Mouse (Mus musculus) frontal cortex, postnatal 36 days (tissue): ENCODE measurements around the gene Ephb2.

Source experiments
- DNase-seq, 2 experiments: peaks; one replicate each; pipeline ENCODE4 v3.0.0; 2022; ENCODE audit warnings: low spot score in 2 of 2

Gene Ephb2

DNA sequence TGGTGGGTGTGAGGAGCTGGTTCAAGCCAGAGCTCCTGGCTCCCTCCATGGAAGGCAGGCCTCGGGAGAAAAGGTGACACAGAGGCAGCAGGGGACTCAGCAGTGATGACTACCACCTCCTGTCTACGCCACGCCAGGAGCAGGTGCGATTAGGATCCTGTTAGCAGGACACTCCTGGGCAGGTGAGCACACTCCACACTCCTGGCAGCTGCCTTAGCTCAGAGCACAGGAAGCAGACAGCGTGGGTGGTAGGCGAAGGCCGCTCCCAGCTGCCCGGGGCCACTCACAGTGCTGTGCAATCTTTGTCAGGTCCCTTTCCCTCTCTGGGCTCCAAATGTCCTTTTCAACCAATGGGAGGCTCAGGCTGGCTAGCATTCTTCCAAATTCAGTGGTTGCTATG lies 34.3 kb downstream of the Ephb2 start:
- DNase-seq, result no peak

DNA sequence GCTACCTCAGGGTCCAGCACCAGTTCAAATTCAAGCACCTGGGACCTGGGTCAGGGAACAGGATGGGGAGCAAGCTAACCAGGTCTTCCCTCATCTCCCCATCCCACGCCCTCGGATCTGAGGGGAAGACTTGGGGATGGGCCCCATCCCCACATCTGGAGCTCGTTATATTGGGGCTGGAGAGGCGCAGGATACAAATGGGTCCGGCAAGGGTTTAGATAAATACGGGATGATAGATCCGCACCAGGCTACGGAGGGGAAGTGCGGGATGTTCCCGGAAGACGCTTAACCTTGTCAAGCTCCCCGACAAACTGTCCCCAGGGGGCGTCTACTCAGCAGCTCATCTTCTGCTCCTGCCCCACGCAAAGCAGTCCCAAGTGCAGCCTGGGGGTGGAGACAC lies 35.4 kb downstream of the Ephb2 start:
- DNase-seq, result no peak

DNA sequence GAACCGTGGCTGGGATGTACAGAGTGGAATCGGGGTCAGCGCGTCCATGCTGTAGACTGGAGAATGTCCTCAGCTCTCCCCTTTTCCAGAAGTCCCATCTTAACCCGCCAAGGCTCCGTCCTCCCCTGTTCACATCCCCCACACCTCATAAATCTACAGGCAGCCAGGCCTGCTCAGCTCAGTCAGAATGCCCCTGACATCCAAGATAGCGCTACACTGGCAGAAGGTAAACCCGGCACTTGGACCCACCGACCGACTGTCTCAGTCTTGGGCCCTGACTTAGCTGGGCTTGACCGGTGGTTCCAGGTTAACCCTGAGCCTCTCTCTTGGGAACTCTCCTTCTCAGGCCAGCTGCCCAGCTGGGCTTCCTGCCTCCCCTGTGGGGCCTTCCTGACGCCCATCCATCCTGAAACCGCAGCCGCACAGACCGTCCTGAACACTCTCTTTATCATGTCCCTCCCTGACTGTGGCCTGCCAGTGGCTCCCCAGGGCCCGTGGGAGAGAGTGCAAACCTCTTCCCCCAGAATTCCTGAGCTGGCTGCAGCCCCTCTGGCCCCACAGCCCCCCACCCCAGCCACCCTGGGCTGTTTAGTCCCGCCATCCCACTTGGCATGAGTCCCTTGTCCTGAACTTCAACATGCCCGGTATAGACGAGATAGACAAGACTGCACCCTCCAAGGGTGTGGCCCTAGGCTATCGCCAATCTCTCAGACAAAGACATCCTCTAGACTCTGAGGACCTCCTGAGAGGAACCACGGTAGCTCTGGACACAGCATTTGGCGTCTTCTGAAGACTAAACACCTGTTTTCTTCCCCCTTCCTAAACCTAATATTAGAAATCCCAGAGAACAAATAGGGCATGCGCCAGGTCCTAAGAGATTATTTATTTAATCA lies 37.9 kb downstream of the Ephb2 start:
- no peak for DNase-seq

DNA sequence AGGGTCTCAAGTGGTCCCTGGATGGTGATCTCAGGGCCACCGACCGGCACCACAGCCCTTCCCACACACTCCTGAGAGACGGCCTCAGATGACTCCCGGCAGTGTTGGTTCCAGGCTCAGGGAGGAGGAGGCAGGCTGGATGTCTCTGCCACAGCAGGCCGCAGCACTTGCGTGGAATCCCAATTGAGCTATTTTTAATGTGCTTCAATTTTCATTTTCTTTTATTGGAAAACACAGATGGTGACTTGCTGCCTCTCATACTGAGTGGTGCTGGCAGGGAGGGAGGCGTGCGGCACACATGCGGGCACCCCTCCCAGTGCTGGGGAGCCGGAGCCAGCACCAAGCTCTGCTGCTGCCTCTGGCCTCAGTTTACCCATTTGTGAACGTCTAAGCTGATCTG lies 42.5 kb downstream of the Ephb2 start:
- DNase-seq, result peak; percentile 70 to 88

DNA sequence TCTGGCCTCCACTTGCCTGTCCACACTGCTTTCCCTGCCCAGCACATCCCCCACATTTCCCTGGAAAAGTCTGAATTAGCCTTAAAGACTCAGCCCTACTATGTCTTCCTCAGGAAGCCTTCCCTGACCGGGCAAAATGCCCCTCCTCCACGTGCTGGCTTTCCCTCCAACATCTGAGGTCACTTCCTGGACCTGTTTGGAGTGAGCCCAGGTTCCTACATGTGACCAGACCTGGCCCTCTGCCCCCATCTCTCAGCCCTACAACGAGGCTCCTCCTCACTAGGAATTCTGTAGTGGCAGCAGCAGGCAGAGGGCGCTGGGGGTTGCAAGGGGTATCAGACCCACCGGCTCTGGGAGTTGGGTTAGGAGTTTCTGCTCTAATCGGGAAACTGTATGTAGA lies 46.0 kb downstream of the Ephb2 start:
- DNase-seq, result no peak

DNA sequence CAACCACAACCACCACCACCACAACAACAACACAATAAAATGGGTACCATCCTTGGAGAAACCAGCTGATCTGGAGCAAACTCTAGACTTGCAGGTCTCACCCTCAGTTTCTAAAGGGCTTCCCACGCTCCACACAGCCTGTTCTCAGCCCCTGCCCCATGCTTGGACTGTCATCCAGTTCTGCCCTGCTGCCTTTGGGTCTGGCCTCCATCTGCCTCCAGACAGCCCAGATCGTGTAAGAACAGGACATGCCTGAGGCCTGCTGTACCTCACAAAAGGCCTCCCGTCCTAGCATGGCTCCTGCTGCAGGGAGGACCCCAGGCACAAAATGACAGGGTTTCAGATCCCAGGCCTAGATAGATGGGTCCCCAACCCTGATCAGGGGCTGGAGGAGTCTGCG lies 48.4 kb downstream of the Ephb2 start:
- DNase-seq, result no peak

DNA sequence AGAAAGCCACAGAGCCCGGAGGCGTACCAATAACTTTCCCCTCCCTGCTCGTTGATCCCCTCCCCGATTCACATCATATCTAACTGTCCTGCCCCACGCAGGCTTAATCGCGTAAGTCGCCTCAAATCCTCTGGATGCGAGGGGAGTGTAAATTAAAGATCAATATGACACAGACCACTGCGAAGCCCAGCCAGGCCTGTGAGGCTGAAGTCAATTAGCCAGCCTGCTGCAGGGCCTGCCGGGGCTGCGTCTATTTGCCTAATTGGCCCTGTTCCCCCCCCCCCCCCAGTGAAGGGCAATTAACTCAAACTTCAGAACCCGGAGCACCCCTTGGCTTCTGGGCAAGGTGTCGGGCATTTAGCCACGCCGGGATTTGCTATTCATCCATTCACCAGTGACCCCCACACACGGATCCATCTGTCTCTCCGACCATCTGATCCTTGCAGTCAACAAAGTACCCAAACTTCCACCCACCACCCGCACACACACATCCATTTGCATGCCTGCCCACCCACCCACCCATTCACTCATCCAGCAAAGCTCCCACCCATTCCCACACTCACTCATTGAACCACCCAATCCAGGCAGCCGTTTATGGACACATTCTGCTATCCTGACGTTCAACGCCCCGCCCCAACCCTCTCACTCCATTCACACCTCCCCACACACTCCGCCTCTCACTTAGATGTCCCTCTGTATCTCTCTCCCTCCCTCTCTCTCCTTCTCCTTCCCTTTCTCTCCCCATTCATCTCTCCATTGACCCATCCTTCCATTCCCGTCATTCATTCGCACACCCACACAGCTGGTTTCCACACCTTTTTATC lies 49.1 kb downstream of the Ephb2 start:
- peak; percentile 51 to 53 for DNase-seq

DNA sequence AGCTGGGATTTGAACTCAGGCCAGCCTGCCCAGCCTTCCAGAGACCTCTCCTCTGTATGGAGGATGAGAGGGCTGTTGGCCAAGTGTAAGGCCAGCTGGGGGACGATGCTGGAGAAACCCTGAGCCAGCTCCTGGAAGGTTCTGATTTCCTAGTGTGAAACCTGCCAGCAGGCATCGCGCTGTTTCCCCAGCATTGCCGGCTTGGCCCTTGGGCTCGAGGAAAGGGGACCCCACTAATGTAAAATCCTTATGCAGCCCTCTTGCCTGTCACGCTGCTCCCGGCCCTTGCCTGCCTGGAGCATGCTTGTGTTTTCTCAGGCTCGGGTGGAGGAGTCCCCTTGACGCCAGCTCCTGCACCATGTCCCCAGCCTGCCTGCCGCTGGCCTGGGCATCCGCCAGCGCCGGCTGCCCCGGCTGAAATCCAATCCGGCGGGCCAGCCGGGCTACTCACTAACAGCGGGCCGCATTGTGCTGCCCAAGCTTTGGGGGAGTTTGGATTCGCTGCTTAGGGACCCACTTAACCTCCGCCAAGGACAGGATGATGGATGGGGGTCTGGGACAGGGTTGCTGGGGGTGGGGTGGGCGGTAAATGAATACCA lies 52.1 kb downstream of the Ephb2 start:
- DNase-seq, result peak in 1 of 2 experiments; percentile 39

DNA sequence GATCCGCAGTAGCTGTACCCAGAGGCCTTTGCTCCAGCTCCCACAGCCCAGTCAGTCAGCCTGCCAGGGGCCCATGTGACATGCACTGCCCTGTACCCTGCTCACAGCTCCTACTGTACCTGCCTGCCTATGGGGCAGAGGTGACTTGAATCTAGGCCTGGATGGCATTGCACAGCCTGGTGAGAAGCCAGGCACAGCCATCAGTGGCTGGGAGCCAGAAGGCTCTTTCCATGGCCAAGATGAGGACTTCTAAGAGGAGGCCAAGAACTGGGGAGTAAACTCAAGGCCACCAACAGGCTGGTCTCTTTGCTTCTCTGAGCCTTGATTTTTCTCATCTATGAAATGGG lies 53.2 kb downstream of the Ephb2 start:
- no peak for DNase-seq

DNA sequence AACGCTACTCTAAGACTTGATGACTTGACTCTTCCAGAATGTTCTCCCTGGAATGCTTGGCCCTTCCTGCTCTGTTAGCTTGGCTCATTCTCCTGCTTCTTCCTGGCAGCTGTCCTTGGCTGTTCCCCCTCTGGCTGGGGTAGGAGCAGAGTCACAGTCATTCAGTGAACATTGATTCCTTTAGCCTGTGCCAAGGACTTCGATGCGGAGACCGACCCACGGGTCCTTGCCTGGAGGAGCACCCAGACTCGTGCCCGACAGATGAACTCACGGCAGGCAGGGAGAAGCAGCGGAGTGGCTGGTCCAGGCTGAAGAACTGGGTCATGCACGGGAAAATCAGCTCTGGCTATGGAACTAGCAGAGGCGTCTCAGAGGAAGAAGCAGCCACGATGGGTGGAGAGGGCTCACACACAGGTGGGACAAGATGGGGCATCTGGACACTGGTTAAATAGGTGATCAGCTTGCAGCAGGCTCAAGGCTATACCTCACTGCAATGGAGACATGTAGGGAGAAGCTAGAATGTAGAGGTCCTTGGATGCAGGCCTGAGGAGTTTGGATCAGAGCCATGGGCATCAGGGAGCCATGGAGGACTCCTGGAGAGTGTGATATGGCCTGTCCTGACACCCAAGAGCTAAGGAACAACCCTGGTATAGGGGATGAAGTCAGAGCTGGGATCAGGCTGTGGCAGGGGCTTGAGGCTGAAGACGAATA lies 53.8 kb downstream of the Ephb2 start:
- peak; percentile 30 to 36 for DNase-seq

DNA sequence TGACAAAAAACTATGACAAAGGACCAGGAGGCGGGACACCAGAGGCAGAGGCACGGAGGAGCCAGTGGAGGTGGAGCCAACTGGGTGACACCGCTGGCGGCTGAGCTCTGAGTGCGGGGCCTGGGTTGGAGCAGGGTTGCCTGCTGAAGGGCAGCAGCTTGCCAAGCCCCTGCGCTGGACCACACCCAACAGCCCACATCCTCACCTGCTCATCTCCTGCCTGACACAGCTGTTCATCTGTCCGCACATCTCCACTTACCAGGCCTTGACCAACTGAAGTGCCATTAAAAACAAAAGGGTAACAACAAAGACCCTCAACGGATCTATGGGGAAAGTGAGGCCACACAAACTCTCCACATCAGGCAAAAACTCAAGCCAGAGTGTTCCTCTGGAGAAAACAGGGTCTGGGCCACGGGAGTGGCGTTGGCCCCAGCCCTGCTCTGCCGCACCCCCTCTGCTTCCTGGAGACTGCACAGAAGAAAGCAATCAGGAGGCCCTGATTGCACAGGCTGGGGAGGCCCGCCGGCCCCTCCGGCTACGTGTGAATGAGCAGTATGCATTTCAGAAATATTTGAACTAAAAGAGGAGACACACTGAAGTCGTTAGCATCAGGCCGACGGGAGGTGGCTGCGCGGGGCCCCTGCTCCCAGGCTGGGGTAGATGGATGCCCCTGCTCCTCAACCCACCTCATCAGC lies 55.4 kb downstream of the Ephb2 start:
- DNase-seq, result no peak

DNA sequence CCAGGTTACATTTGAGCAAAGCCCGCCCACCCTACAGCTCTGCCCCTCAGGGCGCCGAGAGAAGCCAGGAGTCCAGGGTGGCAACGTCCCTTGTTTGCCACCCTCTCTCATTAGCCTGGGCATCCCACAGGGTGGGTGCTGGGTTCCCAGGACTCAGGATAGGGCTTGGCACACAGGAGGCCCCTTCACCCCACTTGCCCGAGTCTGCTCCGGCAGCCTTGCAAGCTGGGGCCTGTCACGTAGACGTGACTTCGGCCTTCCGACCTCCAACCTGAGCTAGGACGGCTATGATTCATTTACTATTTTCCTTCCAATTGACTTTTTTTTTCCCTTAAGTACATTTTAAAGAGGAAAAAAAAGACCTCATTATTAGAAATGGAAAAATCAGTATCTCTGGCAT lies 56.6 kb downstream of the Ephb2 start:
- no peak for DNase-seq

DNA sequence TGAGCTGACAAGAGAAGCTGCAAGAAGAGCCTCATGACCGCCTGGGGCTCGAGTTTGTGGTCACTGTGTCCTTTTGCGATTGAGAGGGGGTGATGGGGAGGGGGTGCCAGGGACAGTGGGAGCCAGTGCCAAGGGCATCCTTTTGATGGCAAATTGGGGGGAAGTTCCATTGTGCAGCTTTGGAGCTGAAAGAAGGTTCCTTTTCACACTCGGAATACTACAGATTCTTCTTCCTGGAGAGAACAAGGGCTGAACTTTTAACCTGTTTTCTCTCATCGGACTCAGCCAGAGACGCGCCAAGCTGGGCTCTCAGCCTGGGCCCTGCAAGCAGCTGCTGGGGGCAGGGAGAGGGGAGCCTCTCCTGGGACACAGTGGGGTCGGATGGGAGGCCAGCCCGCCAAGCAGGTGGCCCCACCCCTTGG lies 59.3 kb downstream of the Ephb2 start:
- no peak for DNase-seq

DNA sequence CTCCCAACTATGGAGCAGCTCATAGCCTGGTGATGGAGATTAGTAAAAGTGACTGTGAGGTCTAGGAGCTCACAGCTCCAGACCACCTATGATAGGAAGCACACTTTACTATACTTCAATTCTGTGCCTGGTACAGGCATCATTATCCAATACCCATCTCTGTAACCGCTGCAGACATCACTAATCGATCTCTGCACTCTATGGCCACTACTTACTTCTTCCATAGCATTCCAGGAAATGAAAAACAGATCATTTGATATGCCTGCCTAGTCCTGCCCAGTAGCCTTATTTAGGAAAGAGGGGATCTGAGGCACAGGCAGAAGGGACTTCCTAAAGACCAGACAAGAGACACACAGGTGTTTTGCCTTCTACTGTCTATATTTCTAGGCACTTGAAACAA lies 59.9 kb downstream of the Ephb2 start:
- DNase-seq, result no peak

DNA sequence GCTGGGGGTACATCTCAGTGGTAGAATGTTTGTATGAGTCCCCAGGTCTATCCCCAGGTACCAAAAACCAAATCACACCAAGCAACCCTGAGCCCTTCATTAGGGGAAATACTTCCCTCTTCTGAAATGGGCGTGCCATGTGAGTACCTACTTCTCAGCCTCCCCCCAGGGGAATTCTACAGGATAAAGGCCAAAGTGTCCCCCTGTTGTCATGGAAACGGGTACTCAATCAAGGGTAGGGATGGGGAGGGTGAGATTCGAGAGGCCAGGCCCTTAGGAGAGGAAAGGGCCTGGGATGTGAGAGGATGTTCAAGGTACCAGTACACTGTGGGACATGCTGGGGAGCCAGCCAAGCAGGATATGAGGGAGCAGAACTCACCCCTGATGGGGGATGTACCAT lies 61.6 kb downstream of the Ephb2 start:
- no peak for DNase-seq

DNA sequence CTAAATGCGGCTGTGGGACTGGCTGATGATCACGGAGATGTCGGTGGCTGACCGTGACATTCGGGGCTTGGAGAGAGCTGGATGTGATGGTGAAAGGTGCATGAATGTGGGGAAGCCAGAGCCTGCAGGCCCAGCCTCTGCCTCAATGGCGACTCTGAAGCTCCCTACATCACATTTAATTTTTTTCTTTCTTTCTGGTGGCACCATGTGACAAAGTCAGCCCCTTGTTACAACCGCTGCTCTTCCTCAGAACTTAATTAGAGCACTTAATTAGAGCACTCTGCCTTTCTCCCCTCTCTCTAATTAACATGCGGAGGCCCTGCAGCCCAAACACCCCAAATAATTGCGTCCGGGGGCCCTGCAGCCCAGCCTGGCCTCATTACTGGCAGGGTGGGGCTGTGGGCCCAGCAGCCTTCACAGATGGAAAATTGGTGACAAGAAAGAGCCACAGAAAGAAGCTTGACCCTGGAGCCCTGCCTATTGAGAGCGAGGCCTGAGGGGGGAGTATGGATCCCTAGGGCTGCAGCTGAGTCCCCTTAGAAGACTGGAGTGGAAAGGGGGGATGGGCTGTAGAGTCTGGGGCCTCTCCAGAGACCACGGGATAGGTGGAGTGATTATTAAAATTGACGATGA lies 62.7 kb downstream of the Ephb2 start:
- DNase-seq, result no peak

DNA sequence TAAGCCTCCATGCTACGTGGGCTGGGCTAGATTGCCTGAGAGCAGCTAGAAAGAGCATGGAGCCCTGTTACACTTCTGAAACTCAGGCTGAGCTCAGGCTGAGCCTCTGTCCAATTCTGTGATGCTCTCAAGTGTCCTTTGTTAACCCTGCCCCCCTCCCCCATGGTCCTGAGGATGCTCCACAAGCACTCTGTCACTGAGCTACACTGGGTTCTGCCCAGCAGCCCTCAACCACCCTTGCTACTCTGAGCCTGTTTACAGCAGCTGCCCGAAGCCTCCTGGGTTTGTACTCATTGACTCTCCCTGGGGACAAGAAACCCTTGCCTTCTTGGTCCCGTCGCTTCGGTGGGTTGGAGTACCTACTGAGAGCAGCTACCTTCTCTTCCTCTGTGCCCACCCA lies 63.5 kb downstream of the Ephb2 start:
- no peak for DNase-seq

DNA sequence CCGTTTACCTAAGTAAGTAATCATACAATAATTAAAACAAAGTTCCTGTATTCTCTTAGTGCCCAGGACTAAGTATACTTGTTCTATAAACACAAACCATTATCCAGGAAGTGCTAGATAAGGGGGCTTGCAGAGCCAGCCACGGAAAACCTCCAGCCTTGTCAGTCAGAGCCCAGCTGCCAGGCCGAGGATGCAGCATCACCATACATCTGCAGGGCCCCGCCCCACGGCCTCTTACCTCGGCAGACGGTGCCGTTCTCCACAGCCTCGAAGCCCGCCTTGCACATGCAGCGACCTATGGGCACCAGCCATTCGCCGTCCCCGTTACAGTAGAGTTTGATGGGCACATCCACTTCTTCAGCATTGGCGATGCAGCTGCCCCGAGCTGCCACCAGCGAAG lies 65.1 kb downstream of the Ephb2 start:
- no peak for DNase-seq

DNA sequence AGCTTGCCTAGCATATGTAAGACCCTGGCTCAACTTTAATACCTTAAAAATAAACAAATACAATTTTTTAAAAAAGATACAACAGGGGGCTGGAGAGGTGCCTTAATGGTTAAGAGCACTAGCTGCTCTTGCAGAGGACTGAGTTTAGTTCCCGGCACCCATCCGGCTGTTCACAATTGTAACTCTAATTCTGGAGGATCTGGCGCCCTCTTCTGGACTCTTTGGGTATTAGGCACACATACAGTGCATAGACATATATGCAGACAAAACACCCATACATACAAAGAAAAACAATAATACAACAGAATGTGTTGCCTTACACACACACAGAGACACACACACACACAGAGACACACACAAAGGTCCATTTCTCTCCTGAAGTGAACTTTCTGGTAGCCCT lies 67.3 kb downstream of the Ephb2 start:
- no peak for DNase-seq

DNA sequence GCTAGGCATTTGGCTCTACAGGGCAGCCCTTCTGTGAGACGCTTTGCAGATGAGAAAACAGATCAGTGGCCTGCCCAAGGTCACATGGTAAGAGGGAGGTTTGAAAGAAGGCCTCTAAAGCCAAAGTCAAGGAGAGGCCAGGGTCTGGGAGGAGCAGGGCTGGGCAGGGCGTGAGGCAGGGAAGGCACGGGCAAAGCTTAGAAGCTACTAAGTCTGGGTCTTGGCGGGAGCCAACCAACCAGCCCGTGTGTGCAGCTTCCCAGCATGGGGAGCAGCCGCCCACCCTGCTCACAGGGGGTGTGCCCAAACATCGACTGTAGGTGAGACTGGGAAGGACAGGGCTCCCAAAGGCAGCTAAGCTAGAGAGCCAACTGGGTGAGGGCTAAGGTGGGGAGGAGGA lies 70.7 kb downstream of the Ephb2 start:
- DNase-seq, result no peak

DNA sequence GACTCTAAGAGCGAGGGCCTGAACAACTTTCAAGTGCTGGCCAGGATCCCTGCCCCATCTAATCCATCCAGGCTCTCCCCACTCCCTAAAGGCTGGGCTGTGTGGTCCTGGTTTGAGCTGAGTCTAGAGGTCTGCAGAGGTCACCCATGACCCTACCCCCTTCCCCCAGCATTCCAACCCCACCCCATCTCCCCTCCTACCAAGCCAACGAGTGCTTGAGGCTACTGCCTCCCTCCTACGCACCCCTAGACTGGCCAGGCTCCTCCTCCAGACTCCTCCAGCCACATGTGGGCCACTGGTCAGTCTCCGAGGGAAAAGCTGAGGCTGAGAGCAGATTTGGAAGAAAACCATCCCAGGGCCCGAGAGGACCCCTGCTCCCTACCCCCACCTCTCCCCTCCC lies 72.4 kb downstream of the Ephb2 start:
- no peak for DNase-seq
